Mouse (Mus musculus): ENCODE data around the gene Maml2.
A peak's percentile ranks its signal among the peaks of the same experiment; 100 is the strongest.
"Not testable (repeated sequence)": the region's sequence is repeated elsewhere in the genome, so short reads cannot be mapped to it uniquely, and the experiment has no call there.

Maml2 gene

GRCm38 (mm10) chr9:13681581-13682038, 383.9 kb downstream of the Maml2 start:
- DNase-seq (ENCODE audit: low spot score): peak; percentile 84

DNA sequence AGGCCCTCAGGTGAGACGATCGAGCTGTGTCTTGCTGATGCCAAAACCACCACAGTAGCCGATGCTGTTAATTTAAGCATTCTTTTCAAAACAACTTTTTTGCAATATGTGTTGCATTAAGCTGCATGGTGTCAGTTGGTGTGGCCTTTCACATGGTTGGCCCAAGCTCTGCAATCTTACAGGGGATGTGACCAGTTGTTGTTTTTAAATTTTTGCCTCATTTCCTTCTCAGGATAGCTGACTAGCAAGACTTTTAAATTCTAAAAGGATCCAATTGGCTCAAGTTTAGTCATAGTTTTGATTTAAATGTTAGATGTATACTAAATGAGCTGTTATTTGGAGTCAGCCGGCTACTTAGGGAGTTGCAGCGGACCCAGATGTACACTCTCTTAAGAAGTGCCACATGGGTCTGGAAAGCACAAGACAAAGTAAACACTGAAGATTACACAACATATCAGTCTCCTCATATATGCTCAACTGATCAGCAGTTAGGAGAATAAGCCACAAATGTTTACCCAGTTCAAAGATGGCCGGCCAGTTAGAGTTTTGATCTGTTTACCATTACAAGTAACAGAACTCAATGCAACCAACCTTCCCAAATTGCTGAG, 386.7 kb downstream of the Maml2 start:
- no peak for DNase-seq (ENCODE audit: low spot score)

DNA sequence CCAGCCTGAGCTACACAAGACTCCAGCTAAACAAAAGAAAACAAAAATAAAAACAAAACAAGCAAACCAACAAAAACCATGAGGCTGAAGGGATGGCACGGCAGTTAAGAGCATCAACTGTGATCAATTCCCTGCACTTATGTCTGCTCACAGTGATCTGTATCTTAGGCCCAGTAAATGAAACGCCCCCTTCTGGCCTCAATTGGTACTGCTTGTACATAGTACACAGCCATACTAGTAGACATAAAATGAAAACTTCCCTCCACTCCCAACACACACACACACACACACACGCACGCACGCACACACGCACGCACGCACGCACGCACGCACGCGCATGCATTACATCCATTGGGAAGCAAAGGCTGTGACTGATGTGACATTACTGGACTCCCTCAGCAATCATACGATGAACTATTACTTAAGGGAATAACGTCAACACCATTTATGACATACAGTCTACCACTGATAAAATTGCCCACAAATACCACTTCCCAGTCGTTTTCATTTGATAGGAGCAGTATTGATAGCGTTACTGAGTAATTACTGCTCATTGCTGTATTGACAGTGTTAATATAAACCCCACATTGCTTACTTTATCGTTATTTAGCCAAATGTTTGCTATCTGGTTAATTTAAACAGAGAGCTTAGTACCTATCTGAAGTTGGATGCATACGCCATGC, 389.4 kb downstream of the Maml2 start:
- peak; percentile 42 for DNase-seq (ENCODE audit: low spot score)

GRCm38 (mm10) chr9:13688997-13689396, 391.2 kb downstream of the Maml2 start:
- no peak for DNase-seq (ENCODE audit: low spot score)

- peak; percentile 48 for DNase-seq (ENCODE audit: low spot score)
Measured at GRCm38 (mm10) chr9:13690321-13690720, 392.6 kb downstream of the Maml2 start.

GRCm38 (mm10) chr9:13693693-13694284, 396.0 kb downstream of the Maml2 start:
- DNase-seq (ENCODE audit: low spot score): no peak

GRCm38 (mm10) chr9:13694293-13694692, 396.5 kb downstream of the Maml2 start:
- DNase-seq (ENCODE audit: low spot score): no peak

DNA sequence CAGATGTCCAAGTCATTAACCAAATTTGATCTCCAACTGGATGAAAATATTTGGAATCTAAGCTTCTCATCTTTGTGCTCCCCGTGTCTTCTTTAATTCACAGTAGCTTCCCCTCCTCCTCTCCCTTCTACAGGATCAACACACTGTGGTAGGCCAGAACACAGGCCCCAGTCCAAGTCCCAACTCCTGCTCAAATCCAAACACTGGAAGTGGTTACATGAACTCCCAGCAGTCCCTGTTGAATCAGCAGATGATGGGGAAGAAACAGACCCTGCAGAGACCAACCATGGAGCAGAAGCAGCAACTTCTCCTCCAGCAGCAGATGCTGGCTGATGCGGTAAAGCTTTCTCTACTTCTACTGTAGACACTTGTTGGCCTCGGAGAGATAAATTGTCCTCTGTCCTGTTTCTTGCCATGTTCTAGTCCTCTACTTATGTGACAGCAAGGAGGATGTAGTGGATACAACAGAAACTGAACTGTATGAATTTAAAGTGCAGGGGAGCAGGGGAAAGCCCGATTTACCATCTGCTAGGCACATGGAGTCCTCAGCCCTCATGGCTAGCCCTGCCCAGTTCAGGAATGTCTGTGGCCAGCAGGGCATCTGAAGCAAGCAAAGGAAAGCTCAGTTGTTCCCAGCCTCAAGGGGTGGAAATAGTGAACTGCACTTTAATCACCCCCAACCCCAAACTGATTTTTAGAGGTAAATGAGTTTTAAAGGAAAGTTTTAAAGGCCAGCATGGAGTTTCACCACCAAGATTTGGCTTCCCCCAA, 399.5 kb downstream of the Maml2 start:
- peak; percentile 44 for DNase-seq (ENCODE audit: low spot score)

DNA sequence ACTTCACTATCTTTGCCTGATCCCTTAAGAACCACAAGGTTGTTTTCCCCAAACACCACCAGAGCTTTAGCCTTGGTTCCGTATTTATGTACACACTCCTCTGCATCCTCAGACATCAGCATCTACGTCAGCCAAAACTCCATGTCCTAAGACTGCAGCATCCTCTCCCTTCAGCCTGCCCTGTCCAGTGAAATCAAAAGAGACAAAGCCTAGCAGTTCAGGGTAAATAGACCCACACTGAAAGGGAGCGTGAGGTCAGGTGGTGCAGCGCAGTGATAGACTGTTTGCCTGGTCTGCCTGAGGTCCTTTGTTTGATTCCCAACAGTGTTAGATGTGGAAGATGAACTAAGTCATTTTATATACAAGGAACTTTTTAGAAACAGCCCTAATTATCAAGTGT, 400.1 kb downstream of the Maml2 start:
- peak; percentile 30 for DNase-seq (ENCODE audit: low spot score)

DNA sequence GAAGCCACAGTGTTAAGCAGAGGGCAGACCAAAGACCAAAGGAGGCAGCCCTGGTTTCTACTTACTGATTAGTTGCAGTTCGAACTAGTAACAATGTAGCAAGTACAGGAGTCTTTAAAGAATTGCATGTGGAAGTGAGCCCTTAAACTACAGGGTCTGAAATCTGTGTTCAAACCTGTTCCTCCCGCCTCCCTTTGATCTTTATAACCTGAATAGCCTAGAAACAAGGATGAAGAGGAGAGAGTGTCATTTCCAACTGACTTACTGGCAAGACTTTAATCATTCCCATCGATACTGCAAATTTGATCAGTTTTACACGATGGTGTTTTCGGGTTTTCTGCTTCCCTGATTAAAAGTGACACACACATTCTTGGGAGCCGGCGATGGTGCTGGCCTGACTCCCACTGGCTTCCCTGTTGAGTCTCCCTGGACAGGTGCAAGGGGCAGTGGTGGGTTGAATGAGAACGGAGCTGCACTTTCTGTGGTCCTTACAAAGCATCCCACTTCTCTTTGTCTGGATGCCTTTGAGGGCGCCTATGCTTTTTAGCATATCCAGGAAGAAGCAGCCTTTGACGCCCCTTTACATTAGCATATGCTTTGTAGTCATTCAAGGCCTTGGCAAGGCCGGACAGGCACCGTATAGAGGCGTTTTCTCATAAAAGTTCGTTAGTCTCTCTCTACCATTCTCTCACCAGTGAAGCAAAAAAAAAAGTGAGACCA, 401.5 kb downstream of the Maml2 start:
- DNase-seq (ENCODE audit: low spot score): peak; percentile 71

GRCm38 (mm10) chr9:13699781-13700116, 402.0 kb downstream of the Maml2 start:
- DNase-seq (ENCODE audit: low spot score): no peak

- no peak for DNase-seq (ENCODE audit: low spot score)
Measured at GRCm38 (mm10) chr9:13701773-13702172, 404.0 kb downstream of the Maml2 start.

GRCm38 (mm10) chr9:13703100-13703499, 405.3 kb downstream of the Maml2 start:
- DNase-seq (ENCODE audit: low spot score): no peak

GRCm38 (mm10) chr9:13704917-13705316, 407.2 kb downstream of the Maml2 start:
- no peak for DNase-seq (ENCODE audit: low spot score)

DNA sequence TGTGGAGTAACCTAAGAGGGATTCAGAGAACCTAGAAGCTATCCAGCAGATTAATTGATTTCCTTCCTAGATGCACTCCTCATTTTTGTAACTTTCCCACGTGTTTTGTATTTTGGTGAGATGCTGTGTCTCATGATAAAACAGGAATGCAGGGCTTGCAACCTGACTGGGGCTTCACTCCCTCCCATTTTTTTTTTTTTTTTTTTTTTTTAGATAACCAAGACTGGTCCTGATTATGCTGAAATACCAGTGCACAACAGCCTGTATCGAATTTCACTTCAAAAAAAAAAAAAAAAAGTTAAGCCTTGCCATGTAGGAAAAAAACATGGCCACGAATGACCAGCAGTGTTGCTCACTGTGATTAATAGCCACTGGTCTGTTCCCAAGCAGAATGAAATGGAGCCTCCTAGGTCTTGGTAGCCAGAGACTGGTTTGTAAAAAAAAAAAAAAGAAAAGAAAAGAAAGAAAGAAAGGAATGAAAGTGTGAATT, 409.4 kb downstream of the Maml2 start:
- DNase-seq (ENCODE audit: low spot score): no peak

DNA sequence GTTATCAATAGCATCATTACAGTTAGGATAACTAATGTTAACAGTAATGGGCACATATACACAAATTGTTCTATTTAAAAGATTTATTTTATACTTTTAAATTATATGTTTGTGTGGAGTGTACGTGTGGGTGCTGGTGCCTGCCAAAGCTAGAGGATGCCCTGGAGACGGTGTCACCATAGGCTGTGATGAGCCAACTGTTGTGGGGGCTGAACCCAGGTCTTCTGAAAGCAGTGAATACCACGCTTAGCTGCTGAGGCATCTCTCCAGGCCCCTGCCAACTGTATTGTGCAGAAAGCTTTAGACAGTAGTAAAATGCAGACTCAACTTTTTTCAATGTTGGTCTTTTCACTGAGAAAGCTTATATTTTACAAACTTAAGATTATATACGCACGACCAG, 411.7 kb downstream of the Maml2 start:
- DNase-seq (ENCODE audit: low spot score): no peak

GRCm38 (mm10) chr9:13715891-13716290, 418.1 kb downstream of the Maml2 start:
- DNase-seq (ENCODE audit: low spot score): not testable (repeated sequence)

DNA sequence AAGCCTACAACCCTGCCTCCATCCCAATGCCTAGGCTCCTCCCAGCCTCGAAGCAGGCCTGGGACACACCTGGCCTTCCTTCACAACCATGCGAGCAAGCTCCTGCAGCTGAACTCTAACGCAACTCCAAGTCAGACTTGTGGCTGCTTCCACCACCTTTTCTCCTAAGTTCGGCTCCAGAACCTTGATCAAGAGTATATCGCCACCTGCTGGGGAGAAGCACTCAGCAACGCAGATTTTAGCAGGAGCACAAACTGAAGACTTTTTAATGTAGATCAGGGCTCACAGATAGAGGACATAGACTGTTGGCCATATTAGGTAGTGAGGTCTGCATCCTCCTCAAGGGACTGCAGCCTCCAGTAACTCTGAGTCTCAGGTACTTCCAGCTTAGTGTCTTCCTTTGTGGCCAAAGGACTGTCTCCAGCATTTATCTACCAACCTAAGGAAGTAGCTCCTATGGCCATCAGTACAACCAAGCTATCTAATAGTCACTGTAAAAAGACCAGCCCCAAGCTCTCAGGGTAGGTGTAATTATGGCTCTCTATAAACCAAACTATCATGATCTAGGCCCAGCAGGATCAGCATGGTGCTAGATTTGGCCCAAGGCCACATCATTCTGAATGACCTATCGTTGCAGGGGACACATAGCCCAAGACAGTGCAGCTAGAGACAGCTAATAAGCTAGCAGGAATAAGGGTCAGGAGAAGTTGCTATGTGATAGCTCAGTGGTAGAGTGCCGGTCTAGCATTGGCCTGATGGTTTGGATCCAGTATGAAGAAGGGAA, 418.8 kb downstream of the Maml2 start:
- DNase-seq (ENCODE audit: low spot score): peak; percentile 90

DNA sequence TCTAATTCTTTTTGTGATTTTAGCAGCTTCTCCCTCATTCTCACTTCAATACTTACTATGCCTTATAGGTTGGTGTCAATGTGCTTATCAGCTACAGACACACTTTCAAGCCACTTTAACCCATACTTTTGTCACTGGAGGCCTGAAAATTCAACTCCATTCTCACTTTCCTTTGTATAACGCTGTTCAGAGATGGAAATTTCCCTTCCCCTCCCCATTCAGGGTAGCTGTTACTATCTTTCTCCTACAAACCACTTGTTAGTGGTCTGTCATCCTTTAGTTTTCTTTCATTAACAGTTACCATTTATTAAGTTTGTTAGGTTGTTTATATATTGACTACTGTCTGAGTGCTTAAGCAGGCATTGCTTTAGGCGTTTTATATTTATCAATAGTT, 450.6 kb downstream of the Maml2 start, which contains the start of gene Mtmr2:
Gene Mtmr2, plus strand, starts transcription at position 7 of the 394 bp plus-strand sequence.
- DNase-seq (ENCODE audit: low spot score): peak; percentile 7

DNA sequence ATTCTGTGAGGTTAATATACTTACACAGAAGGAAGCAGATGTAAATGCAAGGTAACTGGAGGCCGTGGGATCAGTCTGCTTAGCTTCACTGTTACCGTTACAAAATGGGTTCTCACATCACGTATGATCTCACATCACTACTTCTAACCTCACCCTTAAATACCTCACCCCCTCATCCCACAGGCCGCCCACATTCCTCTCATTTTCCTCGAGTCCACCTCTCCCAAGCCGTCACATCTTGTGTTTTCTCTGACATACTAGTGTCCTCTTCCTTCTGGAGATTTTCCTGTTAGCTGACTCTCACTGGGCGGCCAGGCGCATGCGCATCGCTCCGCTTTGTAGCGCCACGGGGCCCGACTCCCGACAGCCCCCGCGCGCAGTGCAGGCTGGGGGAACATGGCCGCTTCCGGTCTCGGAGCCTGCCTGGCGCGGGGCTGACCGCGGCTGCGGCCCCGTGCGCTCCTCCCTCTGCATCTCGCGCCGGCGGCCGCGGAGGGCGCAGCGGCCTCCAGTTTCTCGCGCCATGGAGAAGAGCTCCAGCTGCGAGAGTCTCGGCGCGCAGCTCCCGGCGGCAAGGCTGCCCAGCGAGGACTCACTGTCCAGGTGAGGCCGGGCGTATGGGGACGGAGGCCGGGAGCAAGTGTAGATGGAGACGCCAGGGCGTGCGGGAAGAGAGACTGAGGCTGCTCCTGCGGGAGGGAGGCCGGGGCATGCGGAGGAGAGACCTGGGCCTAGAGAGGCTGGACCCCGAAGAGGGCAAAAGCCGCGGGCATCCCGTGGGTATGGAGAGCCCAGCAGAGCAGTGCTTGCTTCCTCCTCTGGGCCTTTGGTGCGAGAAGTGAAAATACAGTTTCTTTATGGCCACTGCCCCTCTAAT, 451.3 kb downstream of the Maml2 start:
- peak; percentile 96 for DNase-seq (ENCODE audit: low spot score)

Measured in embryo, embryonic 10.5 days (tissue).